18 mouse cellular contexts compared by ENCODE assay signal in genomic region chr10:118778656-118779055, GRCm38 (mm10).
"Had no signal": no experiment of that assay in that cellular context is flagged by ENCODE, and none has a peak within 500 bp of the region (broad histone marks: within the 10 kb centered on the region; RNA-seq: fewer than 3 reads in every experiment).

No protein-coding gene starts in this region.

- H3K4me1 ChIP-seq: limb, embryonic 12.5 days; limb, embryonic 15.5 days; liver, embryonic 12.5 days; liver, embryonic 15.5 days had no signal

- H3K9me3 ChIP-seq: limb, embryonic 12.5 days; limb, embryonic 15.5 days; liver, embryonic 12.5 days; liver, embryonic 15.5 days; neural tube, embryonic 12.5 days; neural tube, embryonic 15.5 days had no signal

- H3K36me3 ChIP-seq: limb, embryonic 12.5 days; limb, embryonic 15.5 days; liver, embryonic 12.5 days; liver, embryonic 15.5 days; neural tube, embryonic 12.5 days; neural tube, embryonic 15.5 days had no signal

- H3K27ac ChIP-seq: limb, embryonic 12.5 days; limb, embryonic 15.5 days; liver, embryonic 12.5 days; liver, embryonic 15.5 days; macrophage; neural tube, embryonic 12.5 days; neural tube, embryonic 15.5 days had no signal

- H3K4me3 ChIP-seq: limb, embryonic 12.5 days; limb, embryonic 15.5 days; liver, embryonic 12.5 days; liver, embryonic 15.5 days; neural tube, embryonic 12.5 days; neural tube, embryonic 15.5 days had no signal

- H3K4me2 ChIP-seq: limb, embryonic 12.5 days; limb, embryonic 15.5 days; liver, embryonic 12.5 days; liver, embryonic 15.5 days; midbrain, embryonic 11.5 days; neural tube, embryonic 12.5 days; neural tube, embryonic 15.5 days had no signal

- ATAC-seq: intestine, postnatal 0 days; liver, embryonic 12.5 days had no signal

- H3K27me3 ChIP-seq: limb, embryonic 12.5 days; limb, embryonic 15.5 days; liver, embryonic 12.5 days; liver, embryonic 15.5 days; neural tube, embryonic 12.5 days; neural tube, embryonic 15.5 days had no signal

- DNase-seq: kidney, adult 2 months; kidney, postnatal 14 days; kidney, postnatal 4 days; left cerebral cortex, postnatal 4 days; lung, adult 2 months; lung, postnatal 14 days; midbrain, embryonic 14.5 days; retina, postnatal 1 day; thymus, postnatal 25 days had no signal

- H3K9ac ChIP-seq: limb, embryonic 12.5 days; limb, embryonic 15.5 days; liver, embryonic 12.5 days; liver, embryonic 15.5 days; neural tube, embryonic 12.5 days; neural tube, embryonic 15.5 days had no signal
